Mouse (Mus musculus) CH12.LX (cell line): ENCODE measurements around the gene Dnah17. TPM values are rescaled to one million over a fixed set of nuclear protein-coding genes. Genes with fewer than 3 reads are reported as not detected.
A peak's percentile ranks its signal among the peaks of the same experiment; 100 is the strongest.

ENCODE experiments used
- DNase-seq: peaks from one replicate; pipeline ENCODE4 v3.0.0-alpha.2; 2013; ENCODE audit errors: extremely low read depth
- H3K27ac ChIP-seq: 2 replicates; pipeline ENCODE4 v1.5.1; 2012; ENCODE audit warnings: low read depth, mild to moderate bottlenecking, control low read depth, moderate library complexity; ENCODE audit not compliant: insufficient read depth
- H3K27me3 ChIP-seq: replicated peaks from 2 replicates; pipeline ENCODE3; 2012; ENCODE audit warnings: inconsistent platforms
- H3K36me3 ChIP-seq, 2 experiments: replicated peaks in 1 of 2; 2 replicates each; pipeline versions ENCODE3 to v1.6.1; 2012; ENCODE audit warnings: inconsistent platforms in 1 of 2, low read length in 1 of 2, mild to moderate bottlenecking in 1 of 2, mixed read lengths in 1 of 2, moderate library complexity in 1 of 2; ENCODE audit not compliant: control insufficient read depth in 1 of 2, insufficient read depth in 1 of 2
- H3K4me1 ChIP-seq, 2 experiments: 2 replicates each; pipeline ENCODE4 v1.6.1; 2012; ENCODE audit warnings: inconsistent platforms in 1 of 2, moderate library complexity in 1 of 2; ENCODE audit not compliant: insufficient read depth in 2 of 2, control insufficient read depth in 1 of 2
- H3K4me2 ChIP-seq: 2 replicates; pipeline ENCODE4 v1.6.1; 2012; ENCODE audit warnings: low read depth, mild to moderate bottlenecking, control low read depth; ENCODE audit not compliant: poor library complexity, insufficient read depth, severe bottlenecking
- H3K4me3 ChIP-seq, 3 experiments: fragments of 150-350 bp in 1 of 3; sonication (generic) in 1 of 3; replicated peaks in 1 of 3; 2 replicates each; pipeline versions ENCODE3 to v1.5.1; 2011 to 2012; ENCODE audit warnings: low read depth in 2 of 3, low read length in 2 of 3, mild to moderate bottlenecking in 2 of 3, moderate library complexity in 2 of 3, control low read depth in 1 of 3, improper control_type of control experiment in 1 of 3, inconsistent platforms in 1 of 3, mixed read lengths in 1 of 3; ENCODE audit not compliant: poor library complexity in 1 of 3
- H3K79me2 ChIP-seq: replicated peaks from 2 replicates; pipeline ENCODE4 v1.6.1; 2012; ENCODE audit warnings: mild to moderate bottlenecking, moderate library complexity; ENCODE audit not compliant: control insufficient read depth, poor library complexity, insufficient read depth, severe bottlenecking; ENCODE audit errors: extremely low read depth
- H3K9ac ChIP-seq: 2 replicates; pipeline ENCODE4 v1.6.1; 2012; ENCODE audit warnings: low read depth, mild to moderate bottlenecking, control low read depth, moderate library complexity; ENCODE audit not compliant: insufficient read depth
- H3K9me3 ChIP-seq: replicated peaks from 2 replicates; pipeline ENCODE3; 2012; ENCODE audit warnings: low read length, inconsistent platforms, mixed read lengths
- CHD1 ChIP-seq: IDR thresholded peaks from 2 replicates; pipeline ENCODE4 v1.6.1; 2012; ENCODE audit warnings: low read depth, low read length, improper control_type of control experiment, inconsistent platforms
- CHD2 ChIP-seq: IDR thresholded peaks from 2 replicates; pipeline ENCODE4 v1.6.1; 2011; ENCODE audit warnings: low read length, improper control_type of control experiment
- CTCF ChIP-seq, 2 experiments: IDR thresholded peaks in 1 of 2; conservative IDR thresholded peaks in 1 of 2; 2 replicates each; pipeline ENCODE4 v1.5.1; 2011 to 2012; ENCODE audit warnings: low read depth in 2 of 2, low read length in 2 of 2, improper control_type of control experiment in 1 of 2, inconsistent platforms in 1 of 2, mild to moderate bottlenecking in 1 of 2, moderate library complexity in 1 of 2
- ELF1 ChIP-seq: IDR thresholded peaks from 2 replicates; pipeline ENCODE4 v1.6.1; 2014; ENCODE audit warnings: low read depth, mild to moderate bottlenecking, inconsistent platforms, low read length, improper control_type of control experiment
- EP300 ChIP-seq: IDR thresholded peaks from 2 replicates; pipeline ENCODE4 v1.6.1; 2011; ENCODE audit warnings: low read length, improper control_type of control experiment
- GABPA ChIP-seq: IDR thresholded peaks from 2 replicates; pipeline ENCODE4 v1.6.1; 2012; ENCODE audit warnings: low read depth, low read length, improper control_type of control experiment, inconsistent platforms; ENCODE audit not compliant: insufficient replicate concordance
- HCFC1 ChIP-seq: IDR thresholded peaks from 2 replicates; pipeline ENCODE4 v1.6.1; 2012; ENCODE audit warnings: low read depth, mild to moderate bottlenecking, inconsistent platforms, low read length, improper control_type of control experiment
- IRF4 ChIP-seq: IDR thresholded peaks from 2 replicates; pipeline ENCODE4 v1.6.1; 2014; ENCODE audit warnings: low read depth, mild to moderate bottlenecking, inconsistent platforms, low read length, improper control_type of control experiment
- KAT2A ChIP-seq: IDR thresholded peaks from 2 replicates; pipeline ENCODE4 v1.6.1; 2012; ENCODE audit warnings: low read length, improper control_type of control experiment, inconsistent platforms; ENCODE audit not compliant: insufficient replicate concordance
- MAX ChIP-seq: IDR thresholded peaks from 2 replicates; pipeline ENCODE4 v1.6.1; 2011; ENCODE audit warnings: low read length, improper control_type of control experiment
- MAZ ChIP-seq: IDR thresholded peaks from 2 replicates; pipeline ENCODE4 v1.6.1; 2012; ENCODE audit warnings: low read depth, mild to moderate bottlenecking, inconsistent platforms, low read length, improper control_type of control experiment, moderate library complexity
- MEF2A ChIP-seq: IDR thresholded peaks from 2 replicates; pipeline ENCODE4 v1.6.1; 2014; ENCODE audit warnings: low read depth, mild to moderate bottlenecking, inconsistent platforms, low read length, improper control_type of control experiment, borderline replicate concordance
- MXI1 ChIP-seq: IDR thresholded peaks from 2 replicates; pipeline ENCODE4 v1.6.1; 2011; ENCODE audit warnings: mild to moderate bottlenecking, low read depth, low read length, improper control_type of control experiment
- NELFE ChIP-seq: IDR thresholded peaks from 2 replicates; pipeline ENCODE4 v1.6.1; 2011; ENCODE audit warnings: low read depth, low read length, improper control_type of control experiment
- PAX5 ChIP-seq: IDR thresholded peaks from 2 replicates; pipeline ENCODE4 v1.6.1; 2012; ENCODE audit warnings: low read length, inconsistent platforms, mixed read lengths
- POLR2A ChIP-seq: IDR thresholded peaks from 2 replicates; pipeline ENCODE4 v1.6.1; 2011; ENCODE audit warnings: low read depth, mild to moderate bottlenecking, improper control_type of control experiment, low read length
- POLR2AphosphoS2 ChIP-seq: IDR thresholded peaks from 2 replicates; pipeline ENCODE4 v1.6.1; 2011; ENCODE audit warnings: low read depth, low read length, improper control_type of control experiment
- RAD21 ChIP-seq: IDR thresholded peaks from 2 replicates; pipeline ENCODE4 v1.6.1; 2011; ENCODE audit warnings: low read depth, mild to moderate bottlenecking, low read length, improper control_type of control experiment, moderate library complexity
- SIN3A ChIP-seq: IDR thresholded peaks from 2 replicates; pipeline ENCODE4 v1.6.1; 2012; ENCODE audit warnings: low read length, improper control_type of control experiment, inconsistent platforms
- SMC3 ChIP-seq: IDR thresholded peaks from 2 replicates; pipeline ENCODE4 v1.6.1; 2011; ENCODE audit warnings: low read depth, low read length, improper control_type of control experiment
- TBP ChIP-seq: conservative IDR thresholded peaks from 2 replicates; pipeline ENCODE4 v1.6.1; 2011; ENCODE audit warnings: low read depth, low read length, improper control_type of control experiment
- UBTF ChIP-seq: IDR thresholded peaks from 2 replicates; pipeline ENCODE4 v1.6.1; 2012; ENCODE audit warnings: low read depth, mild to moderate bottlenecking, inconsistent platforms, low read length, improper control_type of control experiment, moderate library complexity
- USF1 ChIP-seq: IDR thresholded peaks from 2 replicates; pipeline ENCODE4 v1.6.1; 2014; ENCODE audit warnings: low read depth, mild to moderate bottlenecking, inconsistent platforms, low read length, improper control_type of control experiment
- USF2 ChIP-seq: conservative IDR thresholded peaks from 2 replicates; pipeline ENCODE4 v1.6.1; 2011; ENCODE audit warnings: low read depth, low read length, improper control_type of control experiment
- ZKSCAN1 ChIP-seq: IDR thresholded peaks from 2 replicates; pipeline ENCODE4 v1.6.1; 2012; ENCODE audit warnings: low read depth, inconsistent platforms, low read length, improper control_type of control experiment, borderline replicate concordance
- ZNF384 ChIP-seq: IDR thresholded peaks from 2 replicates; pipeline ENCODE4 v1.6.1; 2012; ENCODE audit warnings: low read depth, low read length, improper control_type of control experiment, inconsistent platforms
- dilution Hi-C: fragments of 300-500 bp; cut with MboI; formaldehyde crosslinking; loops from 2 replicates; pipeline ENCODE4 v1.14.3; 2020; ENCODE audit warnings: low sequenced_read_pairs; ENCODE audit not compliant: extremely low pct_unique_long_range_greater_than_20kb, extremely low pct_ligation_motif_present
- in situ Hi-C: fragments of 300-500 bp; cut with MboI; formaldehyde crosslinking; loops from 3 replicates; pipeline ENCODE4 v1.14.3; 2019; ENCODE audit warnings: low sequenced_read_pairs, low pct_ligation_motif_present, low pct_unique_long_range_greater_than_20kb, mixed read lengths
- polyA plus RNA-seq: library from polyadenylated mRNA; unstranded; fragments of >175 nt; gene quantifications from 2 replicates; pipeline ENCODE4 v1.2.1, GENCODE M21; 2012; ENCODE audit warnings: low read depth; ENCODE audit not compliant: insufficient read length
- total RNA-seq, 2 experiments: library from RNA; depleted of rRNA; stranded (reverse); fragments of 300-350 nt in 1 of 2; fragments of >200 nt in 1 of 2; gene quantifications; 2 replicates each; pipeline ENCODE4 v1.2.3; 2012 to 2014

Dnah17 gene
- total and polyA plus RNA-seq, 3 experiments, result 0.08 to 0.23 TPM; not detected in 1

- H3K36me3 ChIP-seq, result no peaks in the 10 kb centered on the region
- in situ Hi-C loops (no loop called here), dilution Hi-C loops (no loop called here)
- no peak for TF ChIP-seq NELFE
- no peak for TF ChIP-seq MXI1
- no peak for TF ChIP-seq ZKSCAN1
- TF ChIP-seq EP300, result no peak
- no peak for TF ChIP-seq HCFC1
- no peak for TF ChIP-seq MAX
- TF ChIP-seq SIN3A, result no peak
- TF ChIP-seq POLR2AphosphoS2, result no peak
- TF ChIP-seq MEF2A, result no peak
- TF ChIP-seq ELF1, result no peak
- TF ChIP-seq PAX5, result no peak
- TF ChIP-seq CHD2, result no peak
- TF ChIP-seq ZNF384, result no peak
- TF ChIP-seq TBP, result no peak
- TF ChIP-seq KAT2A, result no peak
- no peak for TF ChIP-seq USF2
- TF ChIP-seq CHD1, result no peak
- TF ChIP-seq IRF4, result no peak
- no peak for TF ChIP-seq UBTF
- no peak overlapping the region for H3K4me3 ChIP-seq
- no peak overlapping the region for H3K9ac ChIP-seq
- H3K9me3 ChIP-seq, result no peaks in the 10 kb centered on the region
- H3K4me1 ChIP-seq, result peaks cover 4 to 5% of the 10 kb centered on the region in 2 experiments; a peak in 2 of 4 replicates
- no peak overlapping the region for H3K27ac ChIP-seq
- no peak overlapping the region for H3K4me2 ChIP-seq
- no peak for DNase-seq
- H3K79me2 ChIP-seq, result no peaks in the 10 kb centered on the region
- peaks cover 88% of the 10 kb centered on the region for H3K27me3 ChIP-seq
Observed at GRCm38 (mm10) chr11:118079750-118080149, 50.7 kb downstream of the Dnah17 start.

DNA sequence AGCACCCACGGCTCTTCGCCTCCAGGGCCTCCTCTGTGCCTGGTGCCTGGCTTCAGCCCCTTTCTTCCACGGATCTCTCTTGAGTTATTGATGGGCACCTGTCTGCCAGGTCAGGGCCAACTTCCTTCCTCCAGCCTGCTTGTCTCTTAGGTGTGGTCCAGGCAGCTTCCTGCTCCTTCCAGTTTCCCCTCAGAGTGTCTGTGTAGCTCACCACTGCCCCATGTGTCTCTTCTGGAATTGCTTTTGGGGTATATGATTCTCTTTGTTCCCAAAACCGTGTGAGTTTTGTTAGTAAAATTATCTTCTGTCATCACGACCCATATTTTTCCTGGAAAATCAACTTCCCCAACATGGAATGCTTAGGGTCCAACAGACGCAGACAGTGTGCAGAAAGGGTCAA lies 53.5 kb downstream of the Dnah17 start:
- Histone ChIP-seq H3K36me3 (no peaks in the 10 kb centered on the region), H3K79me2 (no peaks in the 10 kb centered on the region), H3K4me2 (no peak overlapping the region), H3K9me3 (no peaks in the 10 kb centered on the region), H3K9ac (no peak overlapping the region), H3K27ac (no peak overlapping the region)
- in situ Hi-C loops (no loop called here), dilution Hi-C loops (no loop called here)
- peak; percentile 18 for DNase-seq
- TF ChIP-seq MXI1 (no peak), POLR2A (no peak), USF1 (no peak), MAX (no peak), SMC3 (peak; percentile 28), USF2 (no peak), RAD21 (peak; percentile 57), CTCF (conservative IDR thresholded peaks at IDR 0.05 in 1 of 2, IDR thresholded peaks at IDR 0.05 in 1 of 2; ENCODE audit: low read depth in 2 of 2, low read length in 2 of 2) (peak in 1 of 2 experiments; percentile 57; a peak in 2 of 4 replicates), GABPA (no peak), MAZ (no peak)
- TF ChIP-seq, all 38 proteins: peak for 3
- peaks cover 91% of the 10 kb centered on the region for H3K27me3 ChIP-seq
- H3K4me3 ChIP-seq, result no peak overlapping the region
- H3K4me1 ChIP-seq, result peaks cover 0 to 4% of the 10 kb centered on the region in 2 experiments; a peak in 1 of 4 replicates
